Mouse (Mus musculus): Measurements from ENCODE around the gene Neu2. TPM values are rescaled to one million over a fixed set of nuclear protein-coding genes. Genes with fewer than 3 reads are reported as not detected.

Gene Neu2
- 1.8 and 2.0 TPM in 2 replicates for polyA plus RNA-seq (2015; fragmentation: Nextera tagmentation; extraction: Ambion mirVana)

GRCm38 (mm10) chr1:87509561-87510165, at the start of gene Neu2:
Neu2 (plus strand) TSS chr1:87509889.

GRCm38 (mm10) chr1:87469971-87470370, 39.7 kb upstream of the Neu2 start, which contains the start of gene Snorc:
Snorc (plus strand) TSS chr1:87470271.

GRCm38 (mm10) chr1:87573800-87574215, 64.1 kb downstream of the Neu2 start, which contains the start of gene Ngef:
Ngef (minus strand) TSS chr1:87573870.

GRCm38 (mm10) chr1:87620211-87620668, 110.6 kb downstream of the Neu2 start, which contains the start of gene Inpp5d:
Inpp5d (plus strand) TSS chr1:87620312.

Other genes with a start within 250 kb of the Neu2 start
- gene Efhd1, start 245.5 kb upstream of the Neu2 start, polyA plus RNA-seq (2015; fragmentation: Nextera tagmentation; extraction: Ambion mirVana) = 4.9 and 5.0 TPM in 2 replicates
- 44.7 and 50.5 TPM in 2 replicates for gene Gigyf2, start 182.9 kb upstream of the Neu2 start, polyA plus RNA-seq (2015; fragmentation: Nextera tagmentation; extraction: Ambion mirVana)
- gene Kcnj13, start 115.2 kb upstream of the Neu2 start, polyA plus RNA-seq (2015; fragmentation: Nextera tagmentation; extraction: Ambion mirVana) = 4.1 and 7.9 TPM in 2 replicates
- 2.2 and 2.8 TPM in 2 replicates for gene Snorc, start 39.6 kb upstream of the Neu2 start, polyA plus RNA-seq (2015; fragmentation: Nextera tagmentation; extraction: Ambion mirVana)
- gene Ngef, start 64.0 kb downstream of the Neu2 start, polyA plus RNA-seq (2015; fragmentation: Nextera tagmentation; extraction: Ambion mirVana) = 64.2 and 72.5 TPM in 2 replicates
- gene Inpp5d, start 110.4 kb downstream of the Neu2 start, polyA plus RNA-seq (2015; fragmentation: Nextera tagmentation; extraction: Ambion mirVana) = 3.5 and 5.0 TPM in 2 replicates
- 55.9 and 58.5 TPM in 2 replicates for gene Atg16l1, start 246.0 kb downstream of the Neu2 start, polyA plus RNA-seq (2015; fragmentation: Nextera tagmentation; extraction: Ambion mirVana)

All from neural tube, postnatal 0 days (tissue).